Mouse (Mus musculus) neural tube, embryonic 12.5 days (tissue): ENCODE data around the gene Wdfy3. TPM values are rescaled to one million over a fixed set of nuclear protein-coding genes. Genes with fewer than 3 reads are reported as not detected.

Source experiments
- ATAC-seq: fragments of 200-750 bp; cut with Nextera tagmentation; 2 replicates; pipeline ENCODE4 v1.8.0; 2017; ENCODE audit warnings: low read depth, mild to moderate bottlenecking, moderate TSS enrichment, moderate library complexity; ENCODE audit not compliant: low FRiP score
- H3K27ac ChIP-seq: fragments of 300-500 bp; sonication (generic); 2 replicates; pipeline ENCODE4 v1.5.1; 2016
- H3K27me3 ChIP-seq: fragments of 300-500 bp; sonication (generic); replicated peaks from 2 replicates; pipeline ENCODE4 v1.6.1; 2016; ENCODE audit warnings: mild to moderate bottlenecking
- H3K36me3 ChIP-seq: fragments of 300-500 bp; sonication (generic); 2 replicates; pipeline ENCODE4 v1.6.1; 2016; ENCODE audit warnings: mild to moderate bottlenecking
- H3K4me1 ChIP-seq: fragments of 300-500 bp; sonication (generic); 2 replicates; pipeline ENCODE4 v1.6.1; 2016
- H3K4me2 ChIP-seq: fragments of 300-500 bp; sonication (generic); replicated peaks from 2 replicates; pipeline ENCODE4 v1.6.1; 2016; ENCODE audit warnings: mild to moderate bottlenecking
- H3K4me3 ChIP-seq: fragments of 300-500 bp; sonication (generic); 2 replicates; pipeline ENCODE4 v1.5.1; 2016
- H3K9ac ChIP-seq: fragments of 300-500 bp; sonication (generic); 2 replicates; pipeline ENCODE4 v1.6.1; 2016; ENCODE audit warnings: mild to moderate bottlenecking
- H3K9me3 ChIP-seq: fragments of 300-500 bp; sonication (generic); 2 replicates; pipeline ENCODE4 v1.6.1; 2016; ENCODE audit warnings: mild to moderate bottlenecking
- WGBS: fragments of 180-500 bp; shearing (Covaris S2); methylation state at CpG from one replicate; pipeline ENCODE4 v1.1.7; 2016; 5-methylcytosine and 5-hydroxymethylcytosine counted together
- polyA plus RNA-seq: library from polyadenylated mRNA; unstranded; fragments of >200 nt; fragmentation: Nextera tagmentation; extraction: Ambion mirVana; gene quantifications from 2 replicates; pipeline ENCODE4 v1.2.1, GENCODE M21; 2016

Gene Wdfy3
- polyA plus RNA-seq, 1 experiment from 2014 or later: 36.5 TPM

DNA sequence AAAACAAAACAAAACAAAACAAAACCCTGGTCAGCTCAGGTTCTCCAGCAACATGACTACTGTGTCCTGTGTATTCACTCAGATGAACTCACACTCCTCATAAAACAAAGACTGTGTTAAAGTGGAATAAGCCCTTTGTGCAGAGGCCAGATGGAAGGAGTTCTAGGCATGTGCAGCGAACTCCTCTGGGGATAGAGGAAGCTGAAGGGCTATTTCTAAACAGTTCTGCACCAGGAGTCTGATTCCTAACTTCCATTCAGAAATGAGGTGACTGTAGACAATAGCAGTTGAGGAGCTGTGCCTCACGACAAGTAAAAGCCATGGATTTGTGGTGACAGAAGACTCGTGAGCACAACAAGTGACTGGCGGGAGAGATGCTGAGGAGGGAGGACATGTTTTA lies 2.3 kb upstream of the Wdfy3 start:
- ATAC-seq: no peak
- no peak overlapping the region; the same call in 1 of the 2 replicates for H3K4me3 ChIP-seq
- 27% methylated on average over 4 of the region's 4 CpGs for WGBS
- no peaks in the 10 kb centered on the region for H3K9me3 ChIP-seq
- no peaks in the 10 kb centered on the region for H3K36me3 ChIP-seq
- H3K27me3 ChIP-seq: no peaks in the 10 kb centered on the region
- H3K9ac ChIP-seq: peak overlapping the region; percentile 10; the same call in 1 of the 2 replicates
- peaks cover 17% of the 10 kb centered on the region for H3K4me1 ChIP-seq
- H3K27ac ChIP-seq: 0 out of 2 replicates have a peak overlapping the region, but pooled peaks have one; percentile 1
- H3K4me2 ChIP-seq: peak overlapping the region; percentile 70

DNA sequence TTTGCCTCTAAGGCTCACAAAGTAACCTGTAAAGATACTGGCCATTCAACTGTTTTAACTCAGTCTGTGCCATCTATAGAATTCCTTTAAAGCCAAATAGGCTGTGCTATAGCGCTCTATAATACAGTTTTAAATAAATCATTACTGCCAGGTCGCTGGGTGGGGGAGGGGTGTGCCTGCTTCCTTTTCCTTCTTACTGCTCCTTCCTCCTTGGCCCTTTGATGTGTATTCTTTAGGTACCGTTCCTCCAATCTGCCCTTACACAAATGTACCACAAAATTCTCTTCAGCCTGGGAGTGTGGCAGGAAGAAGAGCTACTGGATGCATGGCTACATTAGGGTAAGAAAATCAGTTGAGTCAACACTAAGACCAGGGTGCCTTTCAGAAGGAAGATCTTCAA lies 1.5 kb upstream of the Wdfy3 start:
- no peaks in the 10 kb centered on the region for H3K27me3 ChIP-seq
- no peak overlapping the region for H3K27ac ChIP-seq
- no peak overlapping the region; the same call in 1 of the 2 replicates for H3K9ac ChIP-seq
- peak overlapping the region; percentile 70 for H3K4me2 ChIP-seq
- WGBS: 24% methylated on average over 3 of the region's 3 CpGs
- ATAC-seq: no peak
- no peaks in the 10 kb centered on the region for H3K9me3 ChIP-seq
- no peak overlapping the region for H3K4me3 ChIP-seq
- H3K4me1 ChIP-seq: peaks cover 23% of the 10 kb centered on the region
- no peaks in the 10 kb centered on the region for H3K36me3 ChIP-seq

DNA sequence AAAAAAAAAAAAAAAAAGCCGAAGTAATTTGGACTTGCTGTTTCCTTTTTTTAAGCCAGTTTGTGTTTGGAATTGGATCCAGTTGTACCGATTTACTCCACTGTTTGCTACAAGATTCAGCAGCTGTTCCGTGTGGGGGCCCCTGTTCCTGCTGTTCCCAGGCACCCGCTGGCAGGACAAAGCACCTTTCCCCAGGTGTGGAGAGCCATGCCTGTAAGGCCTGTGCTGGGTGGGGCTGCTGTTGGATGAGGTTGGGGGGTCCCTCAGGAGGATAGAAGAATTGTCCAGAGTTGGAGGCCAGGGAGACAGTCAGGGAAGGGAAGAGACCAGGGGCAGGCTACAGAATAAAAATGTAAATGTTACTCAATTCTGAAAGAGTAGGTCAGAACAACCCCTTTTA lies 1.1 kb upstream of the Wdfy3 start:
- no peaks in the 10 kb centered on the region for H3K27me3 ChIP-seq
- peak overlapping the region; percentile 47; the same call in 1 of the 2 replicates for H3K9ac ChIP-seq
- H3K4me2 ChIP-seq: peak overlapping the region; percentile 70
- H3K27ac ChIP-seq: peak overlapping the region; percentile 38; the same call in 1 of the 2 replicates
- H3K9me3 ChIP-seq: no peaks in the 10 kb centered on the region
- WGBS: 38% methylated on average over 4 of the region's 4 CpGs
- peaks cover 23% of the 10 kb centered on the region for H3K4me1 ChIP-seq
- no peak for ATAC-seq
- no peaks in the 10 kb centered on the region for H3K36me3 ChIP-seq
- peak overlapping the region; percentile 95; the same call in 1 of the 2 replicates for H3K4me3 ChIP-seq

DNA sequence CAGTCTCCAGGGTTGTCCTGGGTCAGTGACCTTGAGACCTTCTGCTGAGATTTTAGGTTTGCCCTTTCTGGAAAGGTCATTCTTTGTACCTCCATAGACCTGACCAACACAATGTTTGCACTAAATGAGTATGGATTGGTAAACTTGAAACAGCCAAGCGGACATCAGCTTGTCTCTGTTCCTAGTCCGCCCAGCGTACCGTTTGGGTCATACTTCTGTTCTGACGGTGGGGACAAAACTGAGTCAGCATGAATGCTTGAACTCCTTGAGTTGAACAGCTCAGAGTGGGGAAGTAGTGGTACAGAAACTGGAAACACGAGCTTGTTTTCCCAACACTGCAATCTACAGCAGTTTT lies 670 bp upstream of the Wdfy3 start:
- 0 out of 2 replicates have a peak, but pooled peaks have one; percentile 2 for ATAC-seq
- 11% methylated on average over 6 of the region's 6 CpGs for WGBS

DNA sequence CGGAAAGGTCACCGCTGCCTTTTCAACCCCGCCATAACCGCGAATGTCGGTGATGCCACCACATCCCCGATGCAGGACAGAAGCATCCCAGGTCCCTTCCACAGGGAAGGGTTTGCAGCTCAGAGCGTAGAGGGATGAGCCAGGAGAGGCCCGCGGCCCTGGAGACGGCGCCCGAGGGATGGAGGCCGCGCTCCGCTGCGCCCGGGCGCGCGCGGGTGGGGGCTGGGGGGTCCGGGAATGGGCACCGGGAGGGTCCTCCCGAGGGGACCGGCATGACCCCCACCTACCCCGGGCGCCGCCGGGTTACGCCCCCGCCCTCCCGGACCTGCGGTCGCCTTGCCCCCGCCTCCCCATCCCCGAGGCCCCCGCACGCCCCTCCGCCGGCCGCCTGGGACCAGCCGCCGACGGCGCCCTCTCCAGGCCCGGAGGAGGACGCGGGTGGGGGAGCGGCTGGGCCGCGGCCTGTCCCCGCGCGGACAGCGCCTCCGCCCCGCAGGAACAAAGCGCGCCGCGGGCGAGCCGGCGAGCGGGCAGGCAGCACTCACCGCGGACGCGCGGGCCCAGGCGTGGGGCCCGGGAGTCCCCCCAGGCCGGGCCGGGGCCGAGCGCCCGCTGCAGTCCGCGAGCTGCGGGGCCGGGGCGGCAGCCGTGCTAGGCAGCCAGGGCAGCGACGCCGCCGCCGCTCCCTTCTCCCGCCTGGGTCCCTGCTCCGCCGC lies 512 bp downstream of the Wdfy3 start:
- Histone ChIP-seq H3K9ac (peak overlapping the region; percentile 100), H3K27me3 (no peaks in the 10 kb centered on the region), H3K4me1 (peaks cover 27% of the 10 kb centered on the region), H3K4me3 (peak overlapping the region; percentile 95), H3K36me3 (no peaks in the 10 kb centered on the region), H3K27ac (peak overlapping the region; percentile 98), H3K9me3 (no peaks in the 10 kb centered on the region), H3K4me2 (peak overlapping the region; percentile 70)
- peak; percentile 82 for ATAC-seq
- WGBS: under 1% methylated on average over 77 of the region's 92 CpGs

More for the DNA sequence above, 670 bp upstream of the Wdfy3 start:
- H3K36me3 ChIP-seq: no peaks in the 10 kb centered on the region
- peak overlapping the region; percentile 70 for H3K4me2 ChIP-seq
- H3K27me3 ChIP-seq: no peaks in the 10 kb centered on the region
- H3K9me3 ChIP-seq: no peaks in the 10 kb centered on the region
- peak overlapping the region; percentile 100 for H3K9ac ChIP-seq
- peak overlapping the region; percentile 98 for H3K27ac ChIP-seq
- H3K4me1 ChIP-seq: peaks cover 23% of the 10 kb centered on the region
- peak overlapping the region; percentile 95 for H3K4me3 ChIP-seq

DNA sequence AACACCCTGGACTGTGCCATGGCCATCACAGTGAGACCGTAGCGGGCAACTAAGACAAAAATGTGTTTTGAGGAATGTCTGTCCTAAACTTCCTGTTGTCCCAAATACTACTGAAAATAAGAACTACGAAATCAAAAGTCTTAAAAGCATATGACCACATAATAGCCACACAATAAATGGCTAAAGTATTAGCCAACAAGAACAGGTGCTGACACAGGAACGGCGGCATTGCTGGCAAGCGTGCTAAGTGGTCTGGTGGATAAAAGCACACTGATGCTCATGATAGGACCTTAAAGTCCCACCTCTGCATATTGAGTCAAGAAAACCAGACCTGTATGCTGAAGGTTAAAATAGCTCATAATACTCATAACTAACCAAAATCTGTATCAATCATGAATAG lies 3.3 kb downstream of the Wdfy3 start:
- ATAC-seq: no peak
- Histone ChIP-seq H3K4me2 (no peak overlapping the region), H3K27ac (no peak overlapping the region), H3K4me3 (no peak overlapping the region), H3K9ac (no peak overlapping the region), H3K9me3 (no peaks in the 10 kb centered on the region), H3K36me3 (no peaks in the 10 kb centered on the region), H3K4me1 (peaks cover 41% of the 10 kb centered on the region), H3K27me3 (no peaks in the 10 kb centered on the region)
- WGBS: 97% methylated on average over 6 of the region's 6 CpGs

DNA sequence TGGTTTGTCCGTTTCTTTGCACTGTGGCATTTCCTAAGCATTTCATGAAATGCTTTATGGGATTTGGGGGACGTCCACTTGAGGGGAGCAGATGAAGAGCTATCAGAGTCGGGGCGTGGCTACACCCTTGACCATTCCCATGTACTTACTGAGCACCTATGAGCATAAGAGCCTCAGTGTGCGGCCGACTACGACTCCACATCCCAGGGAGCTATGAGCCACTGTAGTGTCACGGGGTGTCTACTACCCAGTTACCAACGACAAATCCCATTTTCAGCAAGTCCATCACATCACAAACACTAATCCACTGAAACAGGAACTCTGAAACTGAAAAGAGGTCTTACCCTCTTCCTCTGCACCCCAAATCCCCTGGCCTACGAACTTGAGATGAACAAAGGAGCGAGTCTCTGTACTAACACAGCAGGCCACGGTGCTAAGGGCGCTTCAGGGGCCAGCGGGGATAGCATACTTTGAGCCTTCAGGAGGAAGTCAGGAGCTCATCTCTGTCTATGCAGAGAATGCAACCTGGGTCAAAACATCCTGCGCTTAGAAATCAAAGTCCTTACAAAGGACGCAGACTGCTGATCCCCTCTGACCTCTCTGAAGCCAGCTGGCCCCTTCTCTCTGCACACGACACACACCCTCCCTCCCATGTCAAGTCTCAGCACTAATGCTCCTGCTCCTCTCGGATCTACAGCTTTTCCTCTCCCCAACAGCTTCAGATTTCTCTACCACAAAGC lies 6.5 kb downstream of the Wdfy3 start:
- no peak overlapping the region for H3K27ac ChIP-seq
- no peak overlapping the region for H3K4me3 ChIP-seq
- H3K9me3 ChIP-seq: no peaks in the 10 kb centered on the region
- no peaks in the 10 kb centered on the region for H3K27me3 ChIP-seq
- ATAC-seq: no peak
- WGBS: 57% methylated on average over 18 of the region's 18 CpGs
- no peak overlapping the region for H3K9ac ChIP-seq
- H3K4me2 ChIP-seq: no peak overlapping the region
- peaks cover 34% of the 10 kb centered on the region; the same call in 1 of the 2 replicates for H3K4me1 ChIP-seq
- H3K36me3 ChIP-seq: no peaks in the 10 kb centered on the region

DNA sequence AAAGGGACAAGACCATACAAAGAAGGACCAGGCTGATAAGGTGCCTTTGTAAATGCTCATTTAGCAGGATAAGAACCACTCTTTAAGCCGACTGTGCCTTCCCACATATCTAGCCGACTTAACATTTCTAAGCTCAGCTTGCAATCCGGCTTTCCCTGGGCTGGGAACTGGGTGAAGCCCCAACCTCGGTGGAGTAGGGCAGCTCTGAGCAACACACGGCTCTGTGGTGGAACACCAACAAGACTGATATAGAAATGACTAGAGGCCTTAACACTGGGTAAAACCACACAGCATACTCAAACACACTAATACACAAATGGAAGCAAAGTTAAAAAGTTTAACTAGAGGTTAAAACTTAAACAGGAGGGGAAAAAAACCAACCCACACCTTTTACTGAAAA lies 7.9 kb downstream of the Wdfy3 start:
- Histone ChIP-seq H3K27me3 (no peaks in the 10 kb centered on the region), H3K4me2 (no peak overlapping the region), H3K27ac (no peak overlapping the region), H3K9me3 (no peaks in the 10 kb centered on the region), H3K9ac (no peak overlapping the region), H3K36me3 (no peaks in the 10 kb centered on the region), H3K4me3 (no peak overlapping the region), H3K4me1 (peaks cover 22% of the 10 kb centered on the region; the same call in 1 of the 2 replicates)
- whole genome bisulfite sequencing: 81% methylated on average over 5 of the region's 5 CpGs
- no peak for ATAC-seq

DNA sequence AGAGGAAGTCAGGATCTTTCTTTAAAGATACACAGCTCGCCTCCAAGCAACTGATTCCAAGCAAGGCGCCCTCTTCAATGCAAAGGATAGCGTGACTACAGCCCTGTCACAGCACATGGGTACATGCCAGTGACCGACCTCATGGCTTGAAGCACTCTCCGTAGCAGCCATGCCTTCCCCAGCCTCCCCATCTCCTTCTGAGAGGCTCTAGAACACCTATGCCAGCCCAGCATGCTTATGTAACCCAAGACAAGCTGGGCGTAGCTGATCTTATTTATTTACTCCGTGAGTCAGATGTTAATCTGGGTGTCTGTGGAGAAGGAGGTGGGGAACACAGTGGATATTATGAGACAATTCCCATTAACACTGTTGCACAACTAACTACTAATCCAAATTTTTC lies 13.8 kb downstream of the Wdfy3 start:
- no peaks in the 10 kb centered on the region for H3K36me3 ChIP-seq
- no peak overlapping the region for H3K27ac ChIP-seq
- no peak overlapping the region for H3K9ac ChIP-seq
- no peaks in the 10 kb centered on the region for H3K9me3 ChIP-seq
- H3K4me2 ChIP-seq: no peak overlapping the region
- no peak overlapping the region for H3K4me3 ChIP-seq
- ATAC-seq: no peak
- H3K4me1 ChIP-seq: peaks cover 13% of the 10 kb centered on the region
- no peaks in the 10 kb centered on the region for H3K27me3 ChIP-seq
- 65% methylated on average over 7 of the region's 7 CpGs for WGBS

DNA sequence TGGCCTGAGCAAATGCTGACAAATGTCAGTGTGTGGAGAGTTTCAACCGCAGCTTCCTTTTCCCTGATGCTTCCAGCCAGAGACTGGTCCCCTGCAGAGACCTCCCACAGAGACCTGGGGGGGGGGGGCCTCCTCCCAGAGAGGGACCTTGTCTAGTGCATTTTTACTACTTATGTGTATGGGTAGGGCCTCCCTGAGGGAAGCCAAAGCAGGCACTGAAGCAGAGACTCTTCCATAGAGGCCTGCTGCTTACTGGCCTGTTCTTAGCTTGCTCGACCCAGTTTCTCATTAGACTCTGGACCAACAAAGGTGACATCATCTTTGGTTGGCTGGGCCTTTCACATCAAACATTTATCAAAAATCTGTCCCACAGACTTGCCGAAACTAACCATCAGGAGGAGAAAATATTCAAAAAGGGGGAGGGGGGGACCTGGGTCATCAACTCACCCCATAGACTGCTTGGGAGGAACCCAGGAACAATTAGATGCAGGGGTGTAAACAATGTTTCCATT lies 14.5 kb downstream of the Wdfy3 start:
- ATAC-seq: 0 out of 2 replicates have a peak, but pooled peaks have one; percentile 48
- H3K4me3 ChIP-seq: no peak overlapping the region
- no peak overlapping the region for H3K9ac ChIP-seq
- no peaks in the 10 kb centered on the region for H3K9me3 ChIP-seq
- H3K4me2 ChIP-seq: no peak overlapping the region
- H3K27ac ChIP-seq: no peak overlapping the region
- H3K27me3 ChIP-seq: no peaks in the 10 kb centered on the region
- H3K36me3 ChIP-seq: no peaks in the 10 kb centered on the region
- H3K4me1 ChIP-seq: peaks cover 13% of the 10 kb centered on the region
- WGBS: 34% methylated on average over 3 of the region's 3 CpGs

DNA sequence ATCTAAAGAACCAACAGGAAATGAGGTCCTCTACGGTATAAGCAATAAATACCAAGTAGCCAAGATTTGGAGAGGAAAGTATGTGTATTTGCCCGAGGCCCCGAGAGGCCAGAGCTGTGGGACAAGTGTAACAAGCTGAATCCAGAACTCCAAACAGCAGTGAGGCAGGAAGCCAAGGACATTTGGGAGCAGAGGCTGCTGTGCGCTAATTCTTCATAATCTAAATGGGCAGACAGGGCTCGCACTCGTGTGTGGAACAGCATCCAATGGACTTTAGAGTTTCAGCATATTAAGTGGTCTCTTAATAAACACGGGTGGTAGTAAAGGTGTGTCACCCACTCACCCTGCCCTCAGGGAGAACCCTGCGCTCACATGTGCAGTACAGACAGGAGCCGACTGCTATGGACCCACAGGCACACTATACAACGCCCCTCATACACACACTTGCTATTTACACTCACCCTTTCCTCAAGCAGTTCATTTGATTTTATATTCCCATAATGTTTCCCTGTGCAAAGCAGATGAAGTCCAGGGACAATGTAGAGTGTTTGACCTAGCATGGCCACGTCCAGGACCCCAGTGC lies 15.1 kb downstream of the Wdfy3 start:
- H3K4me1 ChIP-seq: peaks cover 13% of the 10 kb centered on the region
- no peak overlapping the region for H3K27ac ChIP-seq
- H3K9me3 ChIP-seq: no peaks in the 10 kb centered on the region
- no peak overlapping the region for H3K4me3 ChIP-seq
- H3K4me2 ChIP-seq: no peak overlapping the region
- H3K27me3 ChIP-seq: no peaks in the 10 kb centered on the region
- H3K36me3 ChIP-seq: no peaks in the 10 kb centered on the region
- 78% methylated on average over 11 of the region's 11 CpGs for WGBS
- no peak for ATAC-seq
- no peak overlapping the region for H3K9ac ChIP-seq

DNA sequence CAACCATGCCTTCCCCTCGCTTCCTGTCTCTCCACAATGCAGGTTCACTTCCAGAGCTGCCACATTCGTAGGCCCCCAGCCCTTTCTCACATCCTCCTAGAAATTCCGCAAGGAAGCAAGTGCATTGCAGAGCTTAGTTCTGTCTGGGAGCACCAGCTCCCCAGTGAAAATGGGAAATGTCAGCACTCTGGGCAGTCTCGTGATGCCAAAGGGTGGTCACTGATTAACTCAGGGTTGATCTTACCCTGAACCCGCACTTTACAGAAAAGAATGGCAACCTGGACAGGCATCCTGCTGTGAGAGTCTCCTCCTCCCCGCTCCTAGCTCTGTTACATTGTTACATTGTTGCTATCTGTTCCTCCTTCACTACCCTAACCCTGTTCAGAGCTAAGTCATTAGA lies 16.8 kb downstream of the Wdfy3 start:
- Histone ChIP-seq H3K9ac (no peak overlapping the region), H3K4me3 (no peak overlapping the region), H3K36me3 (no peaks in the 10 kb centered on the region), H3K27me3 (no peaks in the 10 kb centered on the region), H3K4me1 (peaks cover 13% of the 10 kb centered on the region), H3K27ac (no peak overlapping the region), H3K9me3 (no peaks in the 10 kb centered on the region), H3K4me2 (no peak overlapping the region)
- 64% methylated on average over 6 of the region's 6 CpGs for WGBS
- no peak for ATAC-seq
